7 mouse cellular contexts compared by ENCODE assay signal in genomic region chr2:118111116-118111487, GRCm38 (mm10). TPM values are rescaled to one million over a fixed set of nuclear protein-coding genes. Genes with fewer than 3 reads are reported as not detected.
DNase-seq lines count a peak whose midpoint lies in the region; ATAC-seq and TF ChIP-seq lines count a peak whose summit lies in the region.

No protein-coding gene starts in this region.

- H3K27me3 ChIP-seq in heart, embryonic 10.5 days (ENCODE audit: insufficient read depth, poor library complexity, severe bottlenecking): no peaks in the 10 kb centered on the region
- peaks cover 11% of the 10 kb centered on the region; the same call in 1 of the 2 replicates for H3K27me3 ChIP-seq in kidney, embryonic 15.5 days

- TF ChIP-seq POLR2A in embryonic fibroblast, embryonic 13.5 days (IDR thresholded peaks at IDR 0.05; ENCODE audit: low read depth, low read length): peak; percentile 59

- H3K4me3 ChIP-seq in embryonic fibroblast, embryonic 13.5 days (ENCODE audit: insufficient read depth, low read length): peak overlapping the region; percentile 23
- H3K4me3 ChIP-seq in heart, embryonic 10.5 days: peak overlapping the region; percentile 70
- H3K4me3 ChIP-seq in kidney, embryonic 15.5 days (replicated peaks): peak overlapping the region; percentile 61

- peak; percentile 84 for DNase-seq in brain, adult 2 months (ENCODE audit: low read depth, low spot score)
- DNase-seq in heart, embryonic 10.5 days (ENCODE audit: low spot score): peak; percentile 92
- peak; percentile 80 for DNase-seq in liver
- DNase-seq in monocyte, adult 2 months (ENCODE audit: low read depth in 1 of 2, low spot score in 2 of 2): peak; percentile 71 to 83
- peak; percentile 37 to 60 for DNase-seq in spleen, postnatal 14 days (ENCODE audit: low spot score in 2 of 2)

- H3K4me2 ChIP-seq in kidney, embryonic 15.5 days: peak overlapping the region; percentile 77

- peaks cover 13% of the 10 kb centered on the region; the same call in 1 of the 2 replicates for H3K36me3 ChIP-seq in heart, embryonic 10.5 days
- H3K36me3 ChIP-seq in kidney, embryonic 15.5 days: peaks cover 14% of the 10 kb centered on the region

- ATAC-seq in kidney, embryonic 15.5 days (replicated peaks; ENCODE audit: low FRiP score): peak; percentile 88

- H3K9me3 ChIP-seq in heart, embryonic 10.5 days: no peaks in the 10 kb centered on the region
- no peaks in the 10 kb centered on the region for H3K9me3 ChIP-seq in kidney, embryonic 15.5 days (replicated peaks)

- TF ChIP-seq CTCF in embryonic fibroblast, embryonic 13.5 days (IDR thresholded peaks at IDR 0.05; ENCODE audit: borderline replicate concordance, insufficient read depth, low read length): no peak

- peak overlapping the region; percentile 97 for H3K27ac ChIP-seq in embryonic fibroblast, embryonic 13.5 days (ENCODE audit: insufficient read depth, low read length)
- peak overlapping the region; percentile 83 for H3K27ac ChIP-seq in heart, embryonic 10.5 days
- peak overlapping the region; percentile 86 for H3K27ac ChIP-seq in kidney, embryonic 15.5 days

- H3K4me1 ChIP-seq in embryonic fibroblast, embryonic 13.5 days (ENCODE audit: control insufficient read depth, insufficient read depth, low read length): peaks cover 8% of the 10 kb centered on the region; the same call in 1 of the 2 replicates
- H3K4me1 ChIP-seq in heart, embryonic 10.5 days: peaks cover 25% of the 10 kb centered on the region
- H3K4me1 ChIP-seq in kidney, embryonic 15.5 days: peaks cover 44% of the 10 kb centered on the region

- H3K9ac ChIP-seq in kidney, embryonic 15.5 days: peak overlapping the region; percentile 45

- under 1% methylated on average over 16 of the region's 16 CpGs for WGBS in heart, embryonic 10.5 days
- WGBS in kidney, embryonic 15.5 days: 1% methylated on average over 16 of the region's 16 CpGs

RNA-seq across cellular contexts. Expression of gene Thbs1, which starts 0.6 kb away (rescaled TPM):
- 2,892 and 6,250 TPM in 2 replicates for polyA plus RNA-seq in embryonic fibroblast, embryonic 13.5 days (2011; ENCODE audit: insufficient read length, low read depth, missing spikeins)
- 37.8 and 47.0 TPM in 2 replicates for polyA plus RNA-seq in heart, embryonic 10.5 days (2016; fragmentation: Nextera tagmentation; extraction: Ambion mirVana)
- polyA plus RNA-seq in kidney, embryonic 15.5 days (2015; fragmentation: Nextera tagmentation; extraction: Ambion mirVana): 35.1 and 38.3 TPM in 2 replicates

Comparison
In these comparisons a context has a peak if more than half of its experiments do, and no peak if none do; other contexts are left out.
1. Peak in every context shown above with its lines: DNase-seq, ATAC-seq, H3K4me3 ChIP-seq and H3K27ac ChIP-seq.
2. RNA of gene Thbs1, which starts 0.6 kb away (polyA plus RNA-seq): 2,892 to 6,250 TPM in embryonic fibroblast, embryonic 13.5 days; 35.1 to 38.3 TPM in kidney, embryonic 15.5 days and 37.8 to 47.0 TPM in heart, embryonic 10.5 days; every median in the first group is over 10 times any median in the second.